Mouse (Mus musculus): ENCODE data around the gene Cbfa2t2.

- no peak for TF ChIP-seq POLR2AphosphoS2 (IDR thresholded peaks at IDR 0.05; ENCODE audit: insufficient read length, low read depth)
- no peak for TF ChIP-seq MAX (IDR thresholded peaks at IDR 0.05; ENCODE audit: low read depth)
- no peak for TF ChIP-seq POLR2A (IDR thresholded peaks at IDR 0.05; ENCODE audit: insufficient read length, low read depth)
- TF ChIP-seq TCF12 (IDR thresholded peaks at IDR 0.05; ENCODE audit: insufficient read depth, poor library complexity, severe bottlenecking): no peak
- no peak for TF ChIP-seq MYOD1 (IDR thresholded peaks at IDR 0.05; ENCODE audit: control insufficient read depth in 1 of 3, insufficient read length in 2 of 3, low read depth in 2 of 3)
- no peak for TF ChIP-seq CEBPB (IDR thresholded peaks at IDR 0.05; ENCODE audit: insufficient read depth, poor library complexity, severe bottlenecking)
- no peak for TF ChIP-seq E2F4 (IDR thresholded peaks at IDR 0.05; ENCODE audit: insufficient read depth)
- no peak for TF ChIP-seq USF1 (IDR thresholded peaks at IDR 0.05; ENCODE audit: low read depth)
- no peak for TF ChIP-seq SRF (IDR thresholded peaks at IDR 0.05; ENCODE audit: control insufficient read depth, insufficient read length, low read depth)
- no peak for TF ChIP-seq MYOG (IDR thresholded peaks at IDR 0.05; ENCODE audit: control insufficient read depth in 1 of 3, insufficient read depth in 1 of 3, insufficient read length in 2 of 3, low read depth in 2 of 3)
- no peak for TF ChIP-seq TCF3 (IDR thresholded peaks at IDR 0.05; ENCODE audit: insufficient read length, low read depth)
- no peak for TF ChIP-seq REST (IDR thresholded peaks at IDR 0.05; ENCODE audit: insufficient read depth, insufficient read length)
Observed at GRCm38 (mm10) chr2:154538310-154538709, 102.0 kb downstream of the Cbfa2t2 start.

All from myocyte (in vitro differentiated cells).